Mouse (Mus musculus): Measurements from ENCODE around the gene Fuom. TPM values are rescaled to one million over a fixed set of nuclear protein-coding genes. Genes with fewer than 3 reads are reported as not detected.

Gene Fuom
- total and polyA plus RNA-seq, 2 experiments from 2014 or later, result 47.0 to 47.6 TPM

GRCm38 (mm10) chr7:140096055-140096454 lies 6.2 kb downstream of the Fuom start:
- no peak for ATAC-seq (ENCODE audit: low FRiP score)
- Histone ChIP-seq H3K9ac (replicated peaks; ENCODE audit: low read length, poor library complexity, severe bottlenecking) (no peak overlapping the region), H3K4me3 (ENCODE audit: low read depth, low read length) (no peak overlapping the region), H3K36me3 (ENCODE audit: insufficient read depth, low read length) (peaks cover 4% of the 10 kb centered on the region; the same call in 1 of the 2 replicates), H3K9me3 (ENCODE audit: low read length) (no peaks in the 10 kb centered on the region), H3K4me2 (ENCODE audit: low read depth, low read length, poor library complexity, severe bottlenecking) (no peak overlapping the region), H3K4me1 (ENCODE audit: insufficient read depth, low read length) (no peaks in the 10 kb centered on the region), H3K27me3 (ENCODE audit: insufficient read depth, low read length) (no peaks in the 10 kb centered on the region), H3K27ac (ENCODE audit: low read depth, low read length) (no peak overlapping the region)
- no peak for TF ChIP-seq CTCF (IDR thresholded peaks at IDR 0.05)
- no peak for DNase-seq (ENCODE audit: low spot score)

GRCm38 (mm10) chr7:140095556-140095955 lies 6.7 kb downstream of the Fuom start:
- Histone ChIP-seq H3K4me2 (ENCODE audit: low read depth, low read length, poor library complexity, severe bottlenecking) (no peak overlapping the region), H3K27me3 (ENCODE audit: insufficient read depth, low read length) (no peaks in the 10 kb centered on the region), H3K27ac (ENCODE audit: low read depth, low read length) (no peak overlapping the region), H3K4me1 (ENCODE audit: insufficient read depth, low read length) (no peaks in the 10 kb centered on the region), H3K4me3 (ENCODE audit: low read depth, low read length) (no peak overlapping the region), H3K36me3 (ENCODE audit: insufficient read depth, low read length) (peaks cover 4% of the 10 kb centered on the region; the same call in 1 of the 2 replicates), H3K9me3 (ENCODE audit: low read length) (no peaks in the 10 kb centered on the region), H3K9ac (replicated peaks; ENCODE audit: low read length, poor library complexity, severe bottlenecking) (no peak overlapping the region)
- no peak for DNase-seq (ENCODE audit: low spot score)
- WGBS, result 47% methylated on average over 1 of the region's 1 CpGs
- TF ChIP-seq CTCF (IDR thresholded peaks at IDR 0.05), result no peak
- ATAC-seq (ENCODE audit: low FRiP score), result no peak

- ATAC-seq (ENCODE audit: low FRiP score), result no peak
- Histone ChIP-seq H3K36me3 (ENCODE audit: insufficient read depth, low read length) (peaks cover 4% of the 10 kb centered on the region; the same call in 1 of the 2 replicates), H3K9ac (replicated peaks; ENCODE audit: low read length, poor library complexity, severe bottlenecking) (no peak overlapping the region), H3K9me3 (ENCODE audit: low read length) (no peaks in the 10 kb centered on the region), H3K4me3 (ENCODE audit: low read depth, low read length) (no peak overlapping the region), H3K27ac (ENCODE audit: low read depth, low read length) (no peak overlapping the region), H3K4me1 (ENCODE audit: insufficient read depth, low read length) (no peaks in the 10 kb centered on the region), H3K4me2 (ENCODE audit: low read depth, low read length, poor library complexity, severe bottlenecking) (no peak overlapping the region), H3K27me3 (ENCODE audit: insufficient read depth, low read length) (no peaks in the 10 kb centered on the region)
- TF ChIP-seq CTCF (IDR thresholded peaks at IDR 0.05), result no peak
- no peak for DNase-seq (ENCODE audit: low spot score)
- WGBS, result 65% methylated on average over 5 of the region's 5 CpGs
Measured at GRCm38 (mm10) chr7:140094954-140095353, 7.3 kb downstream of the Fuom start.

- no peak within 1 kb of the TSS for H3K27ac ChIP-seq (ENCODE audit: low read depth, low read length)
- WGBS, result 67% methylated on average over 5 of the region's 5 CpGs
Measured at GRCm38 (mm10) chr7:140092924-140093528, 9.2 kb downstream of the Fuom start, which contains the start of gene Prap1. Gene Prap1 (plus strand): TSS chr7:140093395.

GRCm38 (mm10) chr7:140090601-140091000 lies 11.6 kb downstream of the Fuom start:
- Histone ChIP-seq H3K4me2 (ENCODE audit: low read depth, low read length, poor library complexity, severe bottlenecking) (no peak overlapping the region), H3K27ac (ENCODE audit: low read depth, low read length) (no peak overlapping the region), H3K36me3 (ENCODE audit: insufficient read depth, low read length) (no peaks in the 10 kb centered on the region), H3K9ac (replicated peaks; ENCODE audit: low read length, poor library complexity, severe bottlenecking) (no peak overlapping the region), H3K4me3 (ENCODE audit: low read depth, low read length) (no peak overlapping the region), H3K9me3 (ENCODE audit: low read length) (no peaks in the 10 kb centered on the region), H3K27me3 (ENCODE audit: insufficient read depth, low read length) (no peaks in the 10 kb centered on the region), H3K4me1 (ENCODE audit: insufficient read depth, low read length) (no peaks in the 10 kb centered on the region)
- ATAC-seq (ENCODE audit: low FRiP score), result no peak
- WGBS, result 70% methylated on average over 10 of the region's 10 CpGs
- no peak for TF ChIP-seq CTCF (IDR thresholded peaks at IDR 0.05)
- DNase-seq (ENCODE audit: low spot score), result no peak

More at GRCm38 (mm10) chr7:140092924-140093528, 9.2 kb downstream of the Fuom start, which contains the start of gene Prap1:
- Histone ChIP-seq H3K4me3 (ENCODE audit: low read depth, low read length) (no peak within 1 kb of the TSS), H3K4me1 (ENCODE audit: insufficient read depth, low read length) (no peaks in the 10 kb centered on the region), H3K9ac (replicated peaks; ENCODE audit: low read length, poor library complexity, severe bottlenecking) (no peak within 1 kb of the TSS), H3K9me3 (ENCODE audit: low read length) (no peaks in the 10 kb centered on the region), H3K36me3 (ENCODE audit: insufficient read depth, low read length) (no peaks in the 10 kb centered on the region), H3K27me3 (ENCODE audit: insufficient read depth, low read length) (no peaks in the 10 kb centered on the region), H3K4me2 (ENCODE audit: low read depth, low read length, poor library complexity, severe bottlenecking) (no peak within 1 kb of the TSS)
- no peak for ATAC-seq (ENCODE audit: low FRiP score)
- DNase-seq (ENCODE audit: low spot score), result no peak
- no peak for TF ChIP-seq CTCF (IDR thresholded peaks at IDR 0.05)

- ATAC-seq (ENCODE audit: low FRiP score) (peak; percentile 90), DNase-seq (ENCODE audit: low spot score) (peak; percentile 96)
- peak within 1 kb of the TSS; percentile 84 for H3K27ac ChIP-seq (ENCODE audit: low read depth, low read length)
- H3K4me1 ChIP-seq (ENCODE audit: insufficient read depth, low read length), result peaks cover 7% of the 10 kb centered on the region; the same call in 1 of the 2 replicates
- peak within 1 kb of the TSS; percentile 71 for H3K4me2 ChIP-seq (ENCODE audit: low read depth, low read length, poor library complexity, severe bottlenecking)
- peak within 1 kb of the TSS; percentile 69 for H3K9ac ChIP-seq (replicated peaks; ENCODE audit: low read length, poor library complexity, severe bottlenecking)
- H3K9me3 ChIP-seq (ENCODE audit: low read length), result no peaks in the 10 kb centered on the region
- TF ChIP-seq CTCF (IDR thresholded peaks at IDR 0.05), result peak; percentile 92
- H3K27me3 ChIP-seq (ENCODE audit: insufficient read depth, low read length), result no peaks in the 10 kb centered on the region; the same call in 1 of the 2 replicates
- H3K36me3 ChIP-seq (ENCODE audit: insufficient read depth, low read length), result no peaks in the 10 kb centered on the region
- peak within 1 kb of the TSS; percentile 44 for H3K4me3 ChIP-seq (ENCODE audit: low read depth, low read length)
- 2% methylated on average over 18 of the region's 18 CpGs for WGBS
Measured at GRCm38 (mm10) chr7:140082242-140082678, 20.0 kb downstream of the Fuom start, which contains the start of gene Caly. Gene Caly (minus strand): TSS chr7:140082548.

Measured in midbrain, postnatal 0 days (tissue).